Mouse (Mus musculus) liver, embryonic 15.5 days (tissue): ENCODE results near the gene Thada. TPM values are rescaled to one million over a fixed set of nuclear protein-coding genes. Genes with fewer than 3 reads are reported as not detected.

ENCODE experiments used
- ATAC-seq: fragments of 200-750 bp; cut with Nextera tagmentation; 2 replicates; pipeline ENCODE4 v1.8.0; 2017; ENCODE audit warnings: moderate number of reproducible peaks, mild to moderate bottlenecking, moderate library complexity; ENCODE audit not compliant: insufficient read depth
- H3K27ac ChIP-seq: fragments of 300-500 bp; sonication (generic); replicated peaks from 2 replicates; pipeline ENCODE4 v1.5.1; 2015; ENCODE audit warnings: mild to moderate bottlenecking, inconsistent platforms
- H3K27me3 ChIP-seq: fragments of 300-500 bp; sonication (generic); 2 replicates; pipeline ENCODE4 v1.6.1; 2015; ENCODE audit warnings: mild to moderate bottlenecking, inconsistent platforms
- H3K36me3 ChIP-seq: fragments of 300-500 bp; sonication (generic); replicated peaks from 2 replicates; pipeline ENCODE4 v1.6.1; 2015; ENCODE audit warnings: moderate library complexity, mild to moderate bottlenecking, inconsistent platforms
- H3K4me1 ChIP-seq: fragments of 300-500 bp; sonication (generic); replicated peaks from 2 replicates; pipeline ENCODE4 v1.6.1; 2015; ENCODE audit warnings: inconsistent platforms
- H3K4me2 ChIP-seq: fragments of 300-500 bp; sonication (generic); 2 replicates; pipeline ENCODE4 v1.6.1; 2015; ENCODE audit warnings: moderate library complexity, mild to moderate bottlenecking, inconsistent platforms
- H3K4me3 ChIP-seq: fragments of 300-500 bp; sonication (generic); replicated peaks from 2 replicates; pipeline ENCODE4 v1.5.1; 2015; ENCODE audit warnings: mild to moderate bottlenecking, inconsistent platforms
- H3K9ac ChIP-seq: fragments of 300-500 bp; sonication (generic); 2 replicates; pipeline ENCODE4 v1.6.1; 2015; ENCODE audit warnings: moderate library complexity, mild to moderate bottlenecking, inconsistent platforms
- H3K9me3 ChIP-seq: fragments of 300-500 bp; sonication (generic); replicated peaks from 2 replicates; pipeline ENCODE4 v1.6.1; 2016; ENCODE audit warnings: inconsistent platforms
- WGBS: fragments of 180-500 bp; shearing (Covaris S2); methylation state at CpG from one replicate; pipeline ENCODE4 v1.1.7; 2015; ENCODE audit warnings: mixed read lengths; ENCODE audit not compliant: insufficient replicate concordance; 5-methylcytosine and 5-hydroxymethylcytosine counted together
- polyA plus RNA-seq: library from polyadenylated mRNA; unstranded; fragments of >200 nt; fragmentation: Nextera tagmentation; extraction: Ambion mirVana; gene quantifications from 2 replicates; pipeline ENCODE4 v1.2.1, GENCODE M21; 2015

The Thada gene
- polyA plus RNA-seq, 1 experiment from 2014 or later: 2.3 TPM

DNA sequence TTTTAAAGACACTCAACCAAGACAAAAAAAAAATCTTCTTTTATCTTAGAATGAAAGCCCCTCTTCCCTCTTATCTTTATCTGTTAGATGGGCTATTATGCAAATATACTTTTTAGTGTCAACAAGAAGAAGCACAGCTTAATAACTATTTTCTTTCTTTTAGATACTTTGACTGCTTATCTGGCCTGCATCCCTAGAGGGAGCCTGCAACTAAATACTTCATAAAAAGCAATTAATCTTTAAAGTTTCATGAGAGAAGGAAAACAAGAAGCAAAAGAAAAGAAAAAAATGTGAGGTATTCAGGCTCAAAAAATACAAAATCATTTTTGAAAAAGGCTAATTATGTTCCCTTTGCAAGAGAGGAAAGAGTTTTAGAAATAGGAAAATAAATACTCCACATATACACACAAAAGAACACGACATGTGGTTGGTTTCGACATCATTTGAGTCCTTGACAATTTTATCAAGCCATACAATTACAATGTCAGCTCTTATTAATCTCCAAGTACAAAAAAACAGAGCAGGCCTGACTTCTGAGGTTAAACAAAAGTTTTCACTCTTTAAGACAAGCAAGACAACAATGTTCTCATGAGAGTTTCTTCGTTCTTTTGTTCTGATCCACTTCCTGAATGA is 32.1 kb upstream of the Thada start:
- Histone ChIP-seq H3K4me2 (no peak overlapping the region), H3K4me1 (no peaks in the 10 kb centered on the region), H3K4me3 (no peak overlapping the region), H3K9ac (no peak overlapping the region), H3K27ac (no peak overlapping the region), H3K27me3 (no peaks in the 10 kb centered on the region), H3K9me3 (no peaks in the 10 kb centered on the region), H3K36me3 (no peaks in the 10 kb centered on the region)
- 61% methylated on average over 3 of the region's 3 CpGs for WGBS
- no peak for ATAC-seq

DNA sequence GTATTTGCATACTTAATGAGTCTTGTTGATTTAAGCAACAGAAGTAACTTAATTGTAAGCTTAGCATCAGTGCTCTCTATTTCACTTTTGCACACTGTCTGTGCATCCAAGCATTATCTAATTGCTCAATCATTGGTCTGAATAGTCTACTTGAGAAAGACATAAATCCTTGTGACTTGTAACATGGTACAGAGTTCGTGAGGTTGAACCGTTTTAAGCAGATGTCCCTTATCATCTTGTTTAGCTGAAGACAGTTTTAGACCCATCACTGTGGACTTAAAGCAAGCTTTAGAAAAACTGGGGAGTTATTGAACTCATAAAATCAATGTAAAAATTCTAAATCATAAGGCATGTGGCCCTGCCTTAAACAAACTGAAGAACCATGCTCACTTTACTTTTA is 31.6 kb upstream of the Thada start:
- Histone ChIP-seq H3K4me2 (no peak overlapping the region), H3K27ac (no peak overlapping the region), H3K27me3 (no peaks in the 10 kb centered on the region), H3K4me3 (no peak overlapping the region), H3K9me3 (no peaks in the 10 kb centered on the region), H3K9ac (no peak overlapping the region), H3K36me3 (no peaks in the 10 kb centered on the region), H3K4me1 (no peaks in the 10 kb centered on the region)
- ATAC-seq: no peak
- 47% methylated on average over 2 of the region's 2 CpGs for WGBS

DNA sequence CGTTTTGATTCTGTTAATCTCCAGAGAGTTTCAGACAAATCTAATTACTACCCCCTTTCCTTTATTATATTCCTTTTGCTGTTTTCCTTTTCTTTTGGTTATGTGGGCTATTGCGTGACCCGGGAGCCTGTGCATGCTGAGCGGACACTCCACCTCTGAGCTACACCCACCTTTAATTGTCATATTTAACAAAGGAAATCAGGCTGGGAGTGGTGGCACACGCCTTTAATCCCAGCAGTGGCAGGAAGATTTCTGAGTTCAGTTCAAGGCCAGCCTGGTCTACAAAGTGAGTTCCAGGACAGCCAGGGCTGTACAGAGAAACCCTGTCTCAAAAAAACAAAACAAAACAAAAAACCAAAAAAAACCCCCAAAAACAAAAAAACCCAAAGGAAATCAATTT is 31.0 kb upstream of the Thada start:
- no peaks in the 10 kb centered on the region for H3K36me3 ChIP-seq
- no peak overlapping the region for H3K4me3 ChIP-seq
- no peaks in the 10 kb centered on the region for H3K4me1 ChIP-seq
- ATAC-seq: no peak
- H3K27me3 ChIP-seq: no peaks in the 10 kb centered on the region
- no peak overlapping the region for H3K9ac ChIP-seq
- no peaks in the 10 kb centered on the region for H3K9me3 ChIP-seq
- no peak overlapping the region for H3K27ac ChIP-seq
- 71% methylated on average over 5 of the region's 5 CpGs for WGBS
- no peak overlapping the region for H3K4me2 ChIP-seq

DNA sequence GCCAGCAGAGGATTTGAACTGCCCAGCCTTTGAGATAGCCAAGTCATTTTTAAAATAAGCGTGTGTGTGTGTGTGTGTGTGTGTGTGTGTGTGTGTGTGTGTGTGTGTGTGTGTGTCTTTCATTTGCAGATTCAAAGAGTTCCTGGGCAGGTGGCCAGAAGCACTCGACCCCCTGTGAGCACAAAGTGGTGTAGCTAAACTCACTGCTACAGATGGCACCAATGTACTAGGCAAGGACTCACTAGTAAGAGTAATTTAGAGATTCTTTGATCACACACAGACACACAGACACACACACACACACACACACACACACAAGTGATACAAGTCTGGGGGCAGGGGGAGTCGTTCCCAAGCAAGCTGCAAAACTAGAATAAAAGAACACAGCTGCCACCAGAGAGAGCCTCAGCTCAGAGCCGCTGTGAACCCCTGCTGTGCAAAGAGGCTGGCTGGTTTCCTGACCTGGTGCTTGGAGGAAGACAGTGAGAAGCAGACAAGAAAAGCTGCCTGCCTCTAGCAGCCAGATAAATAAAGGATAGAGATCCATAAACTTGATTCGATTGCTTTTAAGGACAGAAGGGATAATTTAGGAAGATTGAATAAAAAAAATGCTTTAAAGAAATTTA is 26.4 kb upstream of the Thada start:
- Histone ChIP-seq H3K4me3 (no peak overlapping the region), H3K9me3 (no peaks in the 10 kb centered on the region), H3K4me1 (no peaks in the 10 kb centered on the region), H3K4me2 (no peak overlapping the region), H3K9ac (no peak overlapping the region), H3K27ac (no peak overlapping the region), H3K36me3 (no peaks in the 10 kb centered on the region), H3K27me3 (no peaks in the 10 kb centered on the region)
- ATAC-seq: no peak
- 40% methylated on average over 5 of the region's 5 CpGs for WGBS

DNA sequence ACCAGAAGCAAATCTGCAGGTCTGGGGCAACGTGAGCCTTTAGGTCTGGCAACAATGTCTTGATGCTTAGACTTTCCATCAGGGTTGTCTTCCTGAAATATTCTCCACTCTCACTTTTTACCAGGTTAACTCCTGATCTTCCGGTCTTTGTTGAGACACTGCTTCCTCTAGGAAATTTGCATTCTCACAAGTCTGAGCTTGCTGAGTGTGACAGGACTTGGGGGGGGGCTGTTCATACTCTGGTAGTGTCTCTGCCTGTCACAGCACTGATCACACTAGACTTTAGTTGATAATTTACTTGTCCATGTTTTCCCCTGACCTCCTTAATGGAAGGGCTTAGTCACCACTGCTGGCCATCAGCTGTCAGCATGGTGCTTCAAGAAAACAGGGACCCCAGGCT is 21.4 kb upstream of the Thada start:
- no peaks in the 10 kb centered on the region for H3K9me3 ChIP-seq
- H3K36me3 ChIP-seq: no peaks in the 10 kb centered on the region
- no peaks in the 10 kb centered on the region for H3K27me3 ChIP-seq
- ATAC-seq: no peak
- no peak overlapping the region for H3K9ac ChIP-seq
- no peak overlapping the region for H3K4me2 ChIP-seq
- WGBS: 48% methylated on average over 2 of the region's 2 CpGs
- H3K4me1 ChIP-seq: no peaks in the 10 kb centered on the region
- H3K4me3 ChIP-seq: no peak overlapping the region
- no peak overlapping the region for H3K27ac ChIP-seq

DNA sequence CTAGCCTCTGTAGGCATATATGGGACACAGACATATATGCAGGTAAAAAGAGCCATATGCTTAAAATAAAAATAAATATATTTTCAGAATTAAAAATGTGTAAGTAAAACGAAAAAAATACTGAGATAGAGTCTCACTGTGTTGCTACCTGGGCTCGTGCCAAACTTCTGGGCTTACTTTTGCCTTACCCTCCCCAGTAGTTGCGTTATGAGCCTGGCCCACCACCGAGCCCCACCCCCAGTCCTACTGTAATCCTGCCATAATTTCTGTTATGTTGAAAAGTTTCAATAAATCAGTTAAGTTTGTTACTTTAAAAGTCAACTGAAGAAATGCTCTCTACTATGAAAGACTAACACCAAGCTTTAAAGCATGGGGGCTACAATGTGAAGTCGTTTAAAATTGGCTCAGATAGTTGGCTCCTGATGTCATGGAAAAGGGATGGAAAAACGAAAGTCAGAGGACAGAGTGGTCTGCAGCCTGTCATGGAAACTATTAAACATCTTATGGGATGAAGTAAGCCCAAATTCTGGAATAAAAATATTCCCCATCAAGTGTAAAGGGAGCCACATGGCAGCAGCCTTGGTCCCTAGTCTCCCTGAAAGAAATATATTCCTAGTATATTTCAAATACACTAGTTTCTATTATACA is 17.8 kb upstream of the Thada start:
- WGBS: 52% methylated on average over 6 of the region's 6 CpGs
- no peak for ATAC-seq

DNA sequence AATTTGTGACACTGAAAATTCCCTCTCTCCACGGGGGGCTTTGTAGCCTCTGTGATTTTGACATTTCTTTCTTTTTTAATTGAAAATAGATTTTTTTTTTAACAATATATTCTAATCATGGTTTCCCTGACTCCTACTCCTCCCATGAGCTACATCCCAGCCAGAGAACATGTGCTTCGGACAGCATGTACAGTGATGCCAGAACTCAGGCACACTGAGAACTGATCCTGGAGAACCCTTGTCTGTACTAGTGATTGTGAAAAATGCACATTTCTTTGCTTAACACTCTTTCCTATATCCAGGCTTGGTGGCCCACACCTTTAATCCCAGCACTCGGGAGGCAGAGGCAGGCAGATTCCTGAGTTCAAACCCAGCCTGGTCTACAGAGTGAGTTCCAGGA is 16.8 kb upstream of the Thada start:
- no peak for ATAC-seq
- Histone ChIP-seq H3K9ac (no peak overlapping the region), H3K27ac (no peak overlapping the region), H3K4me3 (no peak overlapping the region), H3K4me1 (no peaks in the 10 kb centered on the region), H3K36me3 (no peaks in the 10 kb centered on the region), H3K4me2 (no peak overlapping the region), H3K27me3 (no peaks in the 10 kb centered on the region), H3K9me3 (no peaks in the 10 kb centered on the region)
- WGBS: 58% methylated on average over 3 of the region's 3 CpGs

More for the DNA sequence above, 17.8 kb upstream of the Thada start:
- H3K4me3 ChIP-seq: no peak overlapping the region
- no peak overlapping the region for H3K9ac ChIP-seq
- no peaks in the 10 kb centered on the region for H3K4me1 ChIP-seq
- H3K27me3 ChIP-seq: no peaks in the 10 kb centered on the region
- no peaks in the 10 kb centered on the region for H3K9me3 ChIP-seq
- no peaks in the 10 kb centered on the region for H3K36me3 ChIP-seq
- no peak overlapping the region for H3K27ac ChIP-seq
- no peak overlapping the region for H3K4me2 ChIP-seq

DNA sequence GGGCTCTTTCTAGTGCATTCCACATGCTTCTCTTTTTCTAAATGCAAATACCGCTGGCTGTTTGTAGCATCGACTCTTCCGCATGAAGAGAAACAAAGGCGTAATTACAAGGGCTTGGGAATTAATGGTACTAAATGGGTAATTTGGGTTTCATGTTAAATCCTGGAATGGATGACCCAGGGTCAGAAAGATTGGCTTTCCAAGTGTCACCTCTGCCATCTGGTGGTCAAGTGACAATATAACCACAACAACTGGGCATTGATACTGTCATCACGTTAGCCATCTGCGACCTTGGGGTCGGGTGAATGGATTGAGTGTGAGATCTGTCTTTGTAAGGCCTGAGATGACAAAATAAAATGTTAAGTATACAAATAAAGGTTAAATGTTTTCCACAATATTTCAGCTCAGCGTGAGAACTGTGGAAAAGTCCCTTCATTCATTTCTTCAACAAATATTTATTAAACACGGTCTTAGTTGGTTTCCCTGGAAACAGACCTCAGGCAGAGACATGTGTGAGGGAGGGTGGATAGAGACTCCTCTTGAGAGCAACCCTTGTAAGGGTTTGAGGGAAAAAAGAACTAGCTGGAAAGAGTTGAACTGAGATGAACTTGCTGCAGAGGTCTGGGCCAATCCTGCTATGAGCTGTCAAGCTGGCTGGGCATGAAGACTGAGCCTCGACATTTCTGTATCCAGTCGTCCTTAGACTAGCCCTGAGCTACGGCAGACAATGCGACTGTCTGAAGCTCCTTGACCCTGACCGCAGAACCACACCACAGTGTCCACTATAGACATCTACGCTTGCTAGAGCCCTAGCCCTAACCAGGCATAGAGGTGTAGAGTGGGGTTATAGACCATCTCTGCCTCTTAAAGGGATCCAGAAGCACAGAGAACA is 14.7 kb upstream of the Thada start:
- no peak overlapping the region for H3K27ac ChIP-seq
- no peak overlapping the region for H3K9ac ChIP-seq
- no peak overlapping the region for H3K4me3 ChIP-seq
- H3K4me1 ChIP-seq: no peaks in the 10 kb centered on the region
- H3K36me3 ChIP-seq: no peaks in the 10 kb centered on the region
- H3K9me3 ChIP-seq: no peaks in the 10 kb centered on the region
- no peak overlapping the region for H3K4me2 ChIP-seq
- 50% methylated on average over 15 of the region's 15 CpGs for WGBS
- no peaks in the 10 kb centered on the region for H3K27me3 ChIP-seq
- no peak for ATAC-seq

DNA sequence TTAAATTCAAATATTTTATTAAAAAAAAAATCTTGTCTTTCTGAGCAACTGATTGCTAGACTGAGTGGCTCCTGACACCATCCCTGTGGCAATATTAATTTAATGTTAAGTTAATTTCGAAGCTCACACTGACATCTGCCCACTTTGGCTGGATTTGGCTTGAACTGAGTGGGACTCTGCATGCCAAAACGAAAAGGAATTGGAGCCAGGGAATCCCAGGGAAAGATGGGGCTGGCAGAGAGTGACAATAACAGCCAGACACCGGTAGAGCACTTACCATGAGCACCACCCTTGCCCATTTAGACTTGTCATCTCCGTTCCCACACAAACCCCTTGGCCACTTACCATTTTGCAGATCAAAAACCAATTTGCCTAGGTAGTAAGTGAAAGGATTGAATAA is 12.3 kb upstream of the Thada start:
- Histone ChIP-seq H3K4me3 (no peak overlapping the region), H3K9me3 (no peaks in the 10 kb centered on the region)

DNA sequence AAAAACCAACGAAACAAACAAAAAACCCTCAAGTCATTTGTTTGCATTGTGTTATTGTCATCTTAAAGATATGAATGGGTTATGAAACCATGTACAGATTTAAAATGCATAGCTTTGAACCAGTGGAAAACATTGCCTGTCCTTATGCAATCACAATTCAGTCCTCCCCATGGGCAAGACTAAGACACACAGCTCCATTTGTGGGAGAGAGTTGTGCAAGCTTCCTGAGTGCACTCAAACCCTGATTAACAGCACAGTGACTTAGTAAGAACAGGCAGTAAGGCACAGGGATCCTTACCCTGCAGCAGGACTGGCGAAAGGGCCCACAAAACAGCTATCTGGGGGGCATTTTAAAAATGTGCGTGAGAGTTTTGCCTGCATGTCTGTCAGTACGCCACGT is 11.2 kb upstream of the Thada start:
- no peaks in the 10 kb centered on the region for H3K4me1 ChIP-seq
- ATAC-seq: no peak
- H3K27ac ChIP-seq: no peak overlapping the region
- H3K36me3 ChIP-seq: no peaks in the 10 kb centered on the region
- no peak overlapping the region for H3K4me3 ChIP-seq
- H3K9me3 ChIP-seq: no peaks in the 10 kb centered on the region
- no peak overlapping the region for H3K9ac ChIP-seq
- WGBS: 51% methylated on average over 5 of the region's 5 CpGs
- no peak overlapping the region for H3K4me2 ChIP-seq
- H3K27me3 ChIP-seq: no peaks in the 10 kb centered on the region

More for the DNA sequence above, 12.3 kb upstream of the Thada start:
- no peaks in the 10 kb centered on the region for H3K4me1 ChIP-seq
- WGBS: 66% methylated on average over 4 of the region's 4 CpGs
- H3K9ac ChIP-seq: no peak overlapping the region
- no peak overlapping the region for H3K27ac ChIP-seq
- no peak for ATAC-seq
- H3K36me3 ChIP-seq: no peaks in the 10 kb centered on the region
- no peaks in the 10 kb centered on the region for H3K27me3 ChIP-seq
- no peak overlapping the region for H3K4me2 ChIP-seq

DNA sequence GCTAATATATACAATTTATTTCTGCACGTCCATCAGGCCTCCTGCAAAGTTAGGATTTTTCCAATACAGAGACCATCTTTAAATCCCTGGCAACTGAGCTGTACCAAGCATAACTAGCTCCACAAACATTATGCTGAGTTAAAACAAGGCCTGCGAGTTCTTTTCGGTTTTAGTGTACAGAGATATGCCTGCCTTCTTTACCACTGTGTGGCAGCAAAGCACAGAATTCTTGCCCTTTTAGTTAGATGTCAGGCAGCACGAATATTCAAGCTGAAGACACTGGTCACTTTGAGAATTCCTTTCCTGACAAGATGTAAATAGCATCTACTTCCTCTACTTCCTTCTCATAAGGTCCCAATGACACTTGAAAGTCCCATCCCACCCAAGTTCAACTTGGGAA is 8.3 kb upstream of the Thada start:
- Histone ChIP-seq H3K27ac (no peak overlapping the region), H3K9me3 (no peaks in the 10 kb centered on the region), H3K4me2 (no peak overlapping the region), H3K4me1 (no peaks in the 10 kb centered on the region), H3K9ac (no peak overlapping the region), H3K36me3 (no peaks in the 10 kb centered on the region), H3K27me3 (no peaks in the 10 kb centered on the region), H3K4me3 (no peak overlapping the region)
- 50% methylated on average over 4 of the region's 4 CpGs for WGBS
- ATAC-seq: no peak
